Mouse (Mus musculus): ENCODE measurements around the gene Rcsd1. TPM values are rescaled to one million over a fixed set of nuclear protein-coding genes. Genes with fewer than 3 reads are reported as not detected.

The Rcsd1 gene
- polyA plus RNA-seq, 1 experiment from 2014 or later = 11.2 TPM

GRCm38 (mm10) chr1:165617166-165617891 lies 92.2 kb downstream of the Rcsd1 start:
- Histone ChIP-seq H3K27me3 (ENCODE audit: insufficient read depth, poor library complexity, severe bottlenecking) (no peaks in the 10 kb centered on the region), H3K4me3 (0 out of 2 replicates have a peak overlapping the region, but pooled peaks have one; percentile 16), H3K36me3 (peaks cover 40% of the 10 kb centered on the region), H3K4me1 (replicated peaks) (peaks cover 34% of the 10 kb centered on the region), H3K27ac (peak overlapping the region; percentile 72), H3K9me3 (peaks cover 5% of the 10 kb centered on the region; the same call in 1 of the 2 replicates)
- 27% methylated on average over 15 of the region's 15 CpGs for WGBS
- peak; percentile 31 for DNase-seq (ENCODE audit: low spot score)

DNA sequence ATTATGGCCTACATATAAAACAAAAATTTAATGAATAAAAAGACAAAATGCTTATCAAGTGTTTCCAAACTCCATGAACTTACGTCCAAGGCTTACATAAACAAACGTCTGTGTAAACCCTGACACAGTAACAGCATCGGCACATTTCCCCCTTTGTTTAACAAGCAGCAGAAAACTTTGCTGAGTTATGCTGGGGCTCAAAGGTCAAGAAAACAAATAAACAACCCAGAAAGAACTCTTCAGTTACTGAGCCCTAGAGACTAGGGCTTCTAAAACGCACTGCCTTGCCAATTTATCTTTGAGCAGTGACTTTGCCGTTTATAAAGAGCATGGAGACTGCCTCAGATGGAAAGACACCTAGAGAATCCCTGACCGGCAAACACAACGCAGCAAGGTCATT lies 92.9 kb downstream of the Rcsd1 start:
- Histone ChIP-seq H3K27me3 (ENCODE audit: insufficient read depth, poor library complexity, severe bottlenecking) (no peaks in the 10 kb centered on the region), H3K4me1 (replicated peaks) (peaks cover 34% of the 10 kb centered on the region), H3K27ac (peak overlapping the region; percentile 72), H3K9me3 (peaks cover 5% of the 10 kb centered on the region; the same call in 1 of the 2 replicates), H3K4me3 (no peak overlapping the region), H3K36me3 (peaks cover 37% of the 10 kb centered on the region)
- no peak for DNase-seq (ENCODE audit: low spot score)
- WGBS = 48% methylated on average over 7 of the region's 7 CpGs

GRCm38 (mm10) chr1:165614793-165615192 lies 94.8 kb downstream of the Rcsd1 start:
- no peak for DNase-seq (ENCODE audit: low spot score)
- H3K36me3 ChIP-seq = peaks cover 31% of the 10 kb centered on the region
- peaks cover 5% of the 10 kb centered on the region; the same call in 1 of the 2 replicates for H3K9me3 ChIP-seq
- no peaks in the 10 kb centered on the region for H3K27me3 ChIP-seq (ENCODE audit: insufficient read depth, poor library complexity, severe bottlenecking)
- no peak overlapping the region for H3K27ac ChIP-seq
- peaks cover 50% of the 10 kb centered on the region for H3K4me1 ChIP-seq (replicated peaks)
- 95% methylated on average over 3 of the region's 3 CpGs for WGBS
- no peak overlapping the region for H3K4me3 ChIP-seq

- Histone ChIP-seq H3K27ac (no peak overlapping the region), H3K9me3 (peaks cover 5% of the 10 kb centered on the region; the same call in 1 of the 2 replicates)
- 85% methylated on average over 4 of the region's 4 CpGs for WGBS
These were observed 95.6 kb downstream of the Rcsd1 start for GRCm38 (mm10) chr1:165613926-165614325.

GRCm38 (mm10) chr1:165612714-165613113 lies 96.8 kb downstream of the Rcsd1 start:
- peaks cover 39% of the 10 kb centered on the region for H3K36me3 ChIP-seq
- H3K9me3 ChIP-seq = peaks cover 5% of the 10 kb centered on the region; the same call in 1 of the 2 replicates
- no peaks in the 10 kb centered on the region for H3K27me3 ChIP-seq (ENCODE audit: insufficient read depth, poor library complexity, severe bottlenecking)
- H3K4me3 ChIP-seq = no peak overlapping the region
- WGBS = 77% methylated on average over 5 of the region's 5 CpGs
- H3K27ac ChIP-seq = no peak overlapping the region
- DNase-seq (ENCODE audit: low spot score) = no peak
- peaks cover 41% of the 10 kb centered on the region for H3K4me1 ChIP-seq (replicated peaks)

More at GRCm38 (mm10) chr1:165613926-165614325, 95.6 kb downstream of the Rcsd1 start:
- no peaks in the 10 kb centered on the region for H3K27me3 ChIP-seq (ENCODE audit: insufficient read depth, poor library complexity, severe bottlenecking)
- DNase-seq (ENCODE audit: low spot score) = no peak
- H3K4me3 ChIP-seq = no peak overlapping the region
- H3K36me3 ChIP-seq = peaks cover 31% of the 10 kb centered on the region
- peaks cover 51% of the 10 kb centered on the region for H3K4me1 ChIP-seq (replicated peaks)

- Histone ChIP-seq H3K4me3 (no peak overlapping the region), H3K27me3 (ENCODE audit: insufficient read depth, poor library complexity, severe bottlenecking) (no peaks in the 10 kb centered on the region), H3K27ac (peak overlapping the region; percentile 79), H3K4me1 (replicated peaks) (peaks cover 30% of the 10 kb centered on the region), H3K36me3 (peaks cover 51% of the 10 kb centered on the region), H3K9me3 (peaks cover 5% of the 10 kb centered on the region; the same call in 1 of the 2 replicates)
- DNase-seq (ENCODE audit: low spot score) = no peak
- 35% methylated on average over 9 of the region's 9 CpGs for WGBS
These were observed 99.1 kb downstream of the Rcsd1 start for GRCm38 (mm10) chr1:165610321-165610999.

GRCm38 (mm10) chr1:165609495-165610320 lies 99.8 kb downstream of the Rcsd1 start:
- peak overlapping the region; percentile 79 for H3K27ac ChIP-seq
- 61% methylated on average over 7 of the region's 7 CpGs for WGBS
- peaks cover 30% of the 10 kb centered on the region for H3K4me1 ChIP-seq (replicated peaks)
- H3K4me3 ChIP-seq = no peak overlapping the region
- no peak for DNase-seq (ENCODE audit: low spot score)
- no peaks in the 10 kb centered on the region for H3K9me3 ChIP-seq
- no peaks in the 10 kb centered on the region for H3K27me3 ChIP-seq (ENCODE audit: insufficient read depth, poor library complexity, severe bottlenecking)
- peaks cover 51% of the 10 kb centered on the region for H3K36me3 ChIP-seq

- Histone ChIP-seq H3K4me3 (no peak overlapping the region), H3K4me1 (replicated peaks) (peaks cover 30% of the 10 kb centered on the region), H3K27ac (no peak overlapping the region), H3K36me3 (peaks cover 51% of the 10 kb centered on the region), H3K27me3 (ENCODE audit: insufficient read depth, poor library complexity, severe bottlenecking) (no peaks in the 10 kb centered on the region), H3K9me3 (no peaks in the 10 kb centered on the region)
- DNase-seq (ENCODE audit: low spot score) = no peak
- 85% methylated on average over 4 of the region's 4 CpGs for WGBS
These were observed 100.7 kb downstream of the Rcsd1 start for GRCm38 (mm10) chr1:165608904-165609303.

- H3K36me3 ChIP-seq = peaks cover 78% of the 10 kb centered on the region
- no peaks in the 10 kb centered on the region for H3K9me3 ChIP-seq
- H3K27ac ChIP-seq = no peak overlapping the region
- DNase-seq (ENCODE audit: low spot score) = no peak
- no peaks in the 10 kb centered on the region for H3K27me3 ChIP-seq (ENCODE audit: insufficient read depth, poor library complexity, severe bottlenecking)
- H3K4me3 ChIP-seq = no peak overlapping the region
- WGBS = 93% methylated on average over 6 of the region's 6 CpGs
- peaks cover 17% of the 10 kb centered on the region for H3K4me1 ChIP-seq (replicated peaks)
These were observed 103.8 kb downstream of the Rcsd1 start for GRCm38 (mm10) chr1:165605774-165606173.

GRCm38 (mm10) chr1:165605108-165605507 lies 104.4 kb downstream of the Rcsd1 start:
- 85% methylated on average over 3 of the region's 3 CpGs for WGBS

GRCm38 (mm10) chr1:165604203-165604602 lies 105.4 kb downstream of the Rcsd1 start:
- Histone ChIP-seq H3K27ac (no peak overlapping the region), H3K36me3 (peaks cover 83% of the 10 kb centered on the region), H3K4me1 (replicated peaks) (0 out of 2 replicates have a peak, but pooled peaks cover 2% of the 10 kb centered on the region), H3K27me3 (ENCODE audit: insufficient read depth, poor library complexity, severe bottlenecking) (no peaks in the 10 kb centered on the region), H3K4me3 (no peak overlapping the region), H3K9me3 (no peaks in the 10 kb centered on the region)
- DNase-seq (ENCODE audit: low spot score) = no peak
- WGBS = 94% methylated on average over 8 of the region's 8 CpGs

More at GRCm38 (mm10) chr1:165605108-165605507, 104.4 kb downstream of the Rcsd1 start:
- DNase-seq (ENCODE audit: low spot score) = no peak
- no peak overlapping the region for H3K4me3 ChIP-seq
- H3K9me3 ChIP-seq = no peaks in the 10 kb centered on the region
- H3K27me3 ChIP-seq (ENCODE audit: insufficient read depth, poor library complexity, severe bottlenecking) = no peaks in the 10 kb centered on the region
- peaks cover 11% of the 10 kb centered on the region for H3K4me1 ChIP-seq (replicated peaks)
- H3K36me3 ChIP-seq = peaks cover 78% of the 10 kb centered on the region
- no peak overlapping the region for H3K27ac ChIP-seq

DNA sequence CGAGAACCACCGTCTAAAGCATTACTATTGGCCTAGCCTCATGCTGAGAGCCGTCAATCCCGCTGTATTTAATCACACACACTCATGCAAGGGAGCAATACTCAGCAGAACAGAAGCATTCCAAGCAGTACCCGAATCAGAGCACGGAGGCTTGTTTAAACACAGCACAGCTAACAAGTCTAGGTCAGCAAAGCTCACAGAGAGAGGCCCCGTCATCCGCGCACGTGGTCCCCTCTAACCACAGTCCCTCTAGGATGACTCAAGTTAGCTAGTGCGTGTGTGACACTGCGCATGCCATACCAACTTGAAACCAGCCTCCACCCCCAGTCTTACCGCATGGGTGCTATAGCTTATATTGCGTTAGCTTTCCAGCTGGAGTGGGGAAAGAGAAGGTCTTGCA lies 106.3 kb downstream of the Rcsd1 start:
- Histone ChIP-seq H3K27me3 (ENCODE audit: insufficient read depth, poor library complexity, severe bottlenecking) (no peaks in the 10 kb centered on the region), H3K4me3 (no peak overlapping the region), H3K36me3 (peaks cover 89% of the 10 kb centered on the region), H3K27ac (no peak overlapping the region), H3K9me3 (no peaks in the 10 kb centered on the region), H3K4me1 (replicated peaks) (no peaks in the 10 kb centered on the region)
- 88% methylated on average over 14 of the region's 14 CpGs for WGBS
- no peak for DNase-seq (ENCODE audit: low spot score)
